Mouse (Mus musculus): ENCODE data around the gene Tmem156. TPM values are rescaled to one million over a fixed set of nuclear protein-coding genes. Genes with fewer than 3 reads are reported as not detected.

The Tmem156 gene
- polyA plus RNA-seq, 1 experiment: 0.19 TPM

DNA sequence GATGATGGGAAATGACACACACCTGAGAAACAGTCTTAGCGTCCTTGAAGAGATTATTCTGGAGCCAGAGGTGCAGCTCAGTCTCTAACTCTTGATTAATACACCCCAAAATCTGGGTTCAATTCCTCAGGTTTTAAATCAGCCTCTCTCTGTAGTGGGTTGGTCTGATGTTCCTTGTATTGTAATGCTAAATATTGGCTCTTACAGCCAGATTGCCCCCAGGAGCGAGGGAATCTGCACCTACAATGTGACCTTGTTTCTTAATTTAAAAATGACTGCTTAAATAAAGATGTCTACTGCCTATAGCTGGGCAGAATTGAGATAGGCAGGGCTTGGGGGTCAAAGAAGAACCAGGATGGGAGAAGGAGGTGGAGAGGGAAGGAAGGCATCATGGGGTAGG, 32.1 kb downstream of the Tmem156 start:
- no peak overlapping the region for H3K4me3 ChIP-seq (ENCODE audit: insufficient read depth, low read depth, low read length)
- H3K36me3 ChIP-seq (ENCODE audit: control insufficient read depth, insufficient read depth, low read length): no peaks in the 10 kb centered on the region
- no peaks in the 10 kb centered on the region for H3K4me1 ChIP-seq (ENCODE audit: control insufficient read depth, insufficient read depth, low read length)
- H3K27ac ChIP-seq (ENCODE audit: insufficient read depth, low read depth, low read length): no peak overlapping the region
- WGBS: 83% methylated on average over 2 of the region's 2 CpGs
- no peak for DNase-seq
- no peaks in the 10 kb centered on the region for H3K27me3 ChIP-seq (replicated peaks; ENCODE audit: control insufficient read depth, insufficient read depth, low read length)
- TF ChIP-seq CTCF (conservative IDR thresholded peaks at IDR 0.05; ENCODE audit: insufficient read depth, insufficient read length, low read depth, low read length) (no peak), POLR2A (IDR thresholded peaks at IDR 0.05; ENCODE audit: low read depth, low read length) (no peak)

DNA sequence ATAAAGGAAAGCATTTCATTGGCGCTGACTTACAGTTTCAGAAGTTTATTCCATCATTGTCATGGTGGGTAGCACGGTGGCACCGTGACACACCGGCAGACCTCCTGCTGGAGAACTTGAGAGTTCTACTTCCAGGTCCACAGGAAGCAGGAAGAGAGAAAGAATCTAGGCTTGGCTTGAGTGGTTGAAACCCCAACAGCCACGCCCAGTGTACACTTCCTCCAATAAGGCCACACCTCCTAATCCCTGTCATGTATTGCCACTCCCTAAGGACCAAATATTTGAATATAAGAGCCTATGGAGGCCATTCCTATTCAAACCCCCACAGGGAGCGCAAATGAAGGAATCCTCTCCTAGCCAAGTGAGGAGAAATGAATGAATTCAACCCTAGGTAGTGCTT, 34.3 kb downstream of the Tmem156 start:
- TF ChIP-seq CTCF (conservative IDR thresholded peaks at IDR 0.05; ENCODE audit: insufficient read depth, insufficient read length, low read depth, low read length) (no peak), POLR2A (IDR thresholded peaks at IDR 0.05; ENCODE audit: low read depth, low read length) (no peak)
- Histone ChIP-seq H3K4me3 (ENCODE audit: insufficient read depth, low read depth, low read length) (no peak overlapping the region), H3K4me1 (ENCODE audit: control insufficient read depth, insufficient read depth, low read length) (no peaks in the 10 kb centered on the region), H3K36me3 (ENCODE audit: control insufficient read depth, insufficient read depth, low read length) (no peaks in the 10 kb centered on the region), H3K27ac (ENCODE audit: insufficient read depth, low read depth, low read length) (no peak overlapping the region), H3K27me3 (replicated peaks; ENCODE audit: control insufficient read depth, insufficient read depth, low read length) (no peaks in the 10 kb centered on the region)
- 98% methylated on average over 6 of the region's 6 CpGs for WGBS
- no peak for DNase-seq

DNA sequence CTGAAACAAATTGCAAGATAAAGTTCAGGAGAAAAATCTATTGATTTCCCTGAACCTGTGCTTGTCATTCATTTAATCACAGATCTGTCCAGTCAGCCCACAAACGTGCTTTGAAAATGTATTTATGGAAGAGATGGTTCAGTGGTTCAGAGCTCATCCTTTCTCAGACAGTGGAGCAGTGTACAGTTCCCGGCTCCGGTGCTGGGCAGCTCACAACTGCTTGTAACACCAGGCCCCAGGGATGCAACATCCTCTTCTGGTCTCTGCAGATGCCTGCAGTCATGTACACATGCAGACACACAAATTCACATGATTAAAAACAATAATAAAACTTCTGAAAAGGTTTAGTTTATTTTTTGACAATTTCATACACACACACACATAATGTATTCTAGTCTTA, 40.4 kb downstream of the Tmem156 start:
- Histone ChIP-seq H3K4me3 (ENCODE audit: insufficient read depth, low read depth, low read length) (no peak overlapping the region), H3K27ac (ENCODE audit: insufficient read depth, low read depth, low read length) (no peak overlapping the region), H3K4me1 (ENCODE audit: control insufficient read depth, insufficient read depth, low read length) (0 out of 2 replicates have a peak, but pooled peaks cover 2% of the 10 kb centered on the region), H3K27me3 (replicated peaks; ENCODE audit: control insufficient read depth, insufficient read depth, low read length) (no peaks in the 10 kb centered on the region), H3K36me3 (ENCODE audit: control insufficient read depth, insufficient read depth, low read length) (no peaks in the 10 kb centered on the region)
- no peak for DNase-seq
- TF ChIP-seq POLR2A (IDR thresholded peaks at IDR 0.05; ENCODE audit: low read depth, low read length) (no peak), CTCF (conservative IDR thresholded peaks at IDR 0.05; ENCODE audit: insufficient read depth, insufficient read length, low read depth, low read length) (no peak)
- 76% methylated on average over 3 of the region's 3 CpGs for WGBS

DNA sequence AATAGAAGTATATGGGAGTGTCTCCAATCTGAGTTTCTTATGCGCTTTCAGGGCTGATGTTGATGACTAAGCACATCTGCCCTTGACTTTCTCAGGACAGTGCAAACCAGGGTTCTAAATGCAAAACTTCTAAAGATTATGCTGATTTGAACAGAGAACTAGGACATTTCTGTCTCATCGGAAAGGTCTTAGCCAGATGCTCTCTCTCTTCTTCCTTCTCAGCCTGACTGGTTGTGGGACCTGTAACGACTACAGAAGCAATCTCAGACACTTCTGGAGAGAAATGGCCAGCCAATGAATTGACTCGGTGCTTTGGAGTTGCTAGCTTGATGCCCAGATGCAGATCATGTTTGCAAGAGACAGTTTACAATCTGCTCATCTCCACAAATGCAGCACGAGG, 42.1 kb downstream of the Tmem156 start:
- 0 out of 2 replicates have a peak, but pooled peaks cover 2% of the 10 kb centered on the region for H3K4me1 ChIP-seq (ENCODE audit: control insufficient read depth, insufficient read depth, low read length)
- H3K36me3 ChIP-seq (ENCODE audit: control insufficient read depth, insufficient read depth, low read length): no peaks in the 10 kb centered on the region
- H3K27me3 ChIP-seq (replicated peaks; ENCODE audit: control insufficient read depth, insufficient read depth, low read length): no peaks in the 10 kb centered on the region
- DNase-seq: no peak
- WGBS: 87% methylated on average over 5 of the region's 5 CpGs
- H3K27ac ChIP-seq (ENCODE audit: insufficient read depth, low read depth, low read length): no peak overlapping the region
- no peak overlapping the region for H3K4me3 ChIP-seq (ENCODE audit: insufficient read depth, low read depth, low read length)
- no peak for TF ChIP-seq POLR2A (IDR thresholded peaks at IDR 0.05; ENCODE audit: low read depth, low read length)
- TF ChIP-seq CTCF (conservative IDR thresholded peaks at IDR 0.05; ENCODE audit: insufficient read depth, insufficient read length, low read depth, low read length): no peak

DNA sequence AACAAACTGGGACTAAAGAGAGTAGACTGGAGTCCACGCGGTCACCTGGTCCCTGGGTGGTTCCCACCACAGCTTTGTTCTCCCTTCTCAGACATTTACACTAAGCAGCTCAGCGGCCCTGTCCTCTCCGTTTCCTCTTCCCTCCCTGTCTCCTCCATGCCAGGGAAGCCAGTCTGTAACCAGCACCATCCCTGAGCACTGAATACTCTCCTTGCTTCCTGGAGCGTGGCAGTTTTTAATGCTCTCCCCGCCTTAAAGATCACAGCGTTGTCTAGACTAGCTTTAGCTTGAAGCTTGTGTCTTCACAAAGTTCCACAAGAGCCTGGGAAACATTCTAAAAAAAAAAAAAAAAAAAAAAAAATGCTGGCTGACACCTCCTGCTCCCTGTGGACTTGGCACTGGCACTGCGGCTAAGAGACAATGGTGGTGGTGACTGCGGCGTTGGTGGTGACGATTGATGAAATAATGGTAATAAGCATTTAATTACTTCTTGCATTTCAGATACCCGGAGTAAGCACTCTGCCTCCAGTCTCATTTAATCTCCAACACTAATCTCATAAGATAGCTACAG, 44.6 kb downstream of the Tmem156 start:
- no peak for DNase-seq
- H3K36me3 ChIP-seq (ENCODE audit: control insufficient read depth, insufficient read depth, low read length): no peaks in the 10 kb centered on the region
- no peak overlapping the region for H3K4me3 ChIP-seq (ENCODE audit: insufficient read depth, low read depth, low read length)
- no peak for TF ChIP-seq CTCF (conservative IDR thresholded peaks at IDR 0.05; ENCODE audit: insufficient read depth, insufficient read length, low read depth, low read length)
- no peak for TF ChIP-seq POLR2A (IDR thresholded peaks at IDR 0.05; ENCODE audit: low read depth, low read length)
- no peaks in the 10 kb centered on the region for H3K27me3 ChIP-seq (replicated peaks; ENCODE audit: control insufficient read depth, insufficient read depth, low read length)
- no peak overlapping the region for H3K27ac ChIP-seq (ENCODE audit: insufficient read depth, low read depth, low read length)
- H3K4me1 ChIP-seq (ENCODE audit: control insufficient read depth, insufficient read depth, low read length): 0 out of 2 replicates have a peak, but pooled peaks cover 2% of the 10 kb centered on the region
- whole genome bisulfite sequencing: 53% methylated on average over 12 of the region's 12 CpGs

DNA sequence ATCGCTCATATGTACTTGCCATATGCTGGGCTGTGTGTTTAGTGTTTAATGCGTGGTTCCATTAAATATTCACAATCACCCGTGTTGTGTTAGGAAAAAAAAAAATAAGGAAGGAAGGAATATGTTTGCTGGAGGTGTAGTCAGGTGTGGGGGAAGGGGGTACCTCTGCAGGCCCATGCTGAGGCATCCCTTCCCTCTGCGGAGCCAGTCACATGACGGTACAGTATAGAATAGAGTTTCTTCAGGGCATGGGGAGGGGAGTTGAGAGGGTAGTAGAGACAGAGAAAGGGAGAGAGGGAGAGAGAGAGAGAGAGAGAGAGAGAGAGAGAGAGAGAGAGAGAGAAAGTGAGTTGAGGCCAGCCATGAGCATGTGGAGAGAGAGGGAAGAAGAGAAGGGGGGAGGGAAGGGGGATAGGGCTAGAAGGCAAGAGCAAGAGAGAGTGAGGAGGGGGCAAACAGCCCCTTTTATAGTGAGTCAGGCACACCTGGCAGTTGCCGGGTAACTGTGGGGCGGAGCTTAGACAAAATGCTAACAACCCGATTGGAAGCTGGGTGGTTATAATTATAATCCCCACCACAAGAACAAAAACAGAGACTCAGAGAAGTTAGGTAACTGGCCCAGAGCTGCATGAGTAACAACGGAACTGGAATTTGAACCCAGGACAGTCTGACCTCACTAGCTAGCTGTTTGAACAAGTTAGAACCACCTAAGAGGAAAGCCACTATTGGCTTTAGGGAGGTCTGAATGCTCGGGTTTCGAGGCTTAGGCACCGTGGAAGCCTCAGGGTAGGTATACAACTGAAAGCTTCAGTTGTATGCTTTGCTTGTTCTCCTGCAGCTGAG, 45.3 kb downstream of the Tmem156 start:
- Histone ChIP-seq H3K4me1 (ENCODE audit: control insufficient read depth, insufficient read depth, low read length) (0 out of 2 replicates have a peak, but pooled peaks cover 2% of the 10 kb centered on the region), H3K4me3 (ENCODE audit: insufficient read depth, low read depth, low read length) (no peak overlapping the region), H3K36me3 (ENCODE audit: control insufficient read depth, insufficient read depth, low read length) (no peaks in the 10 kb centered on the region), H3K27ac (ENCODE audit: insufficient read depth, low read depth, low read length) (no peak overlapping the region), H3K27me3 (replicated peaks; ENCODE audit: control insufficient read depth, insufficient read depth, low read length) (no peaks in the 10 kb centered on the region)
- TF ChIP-seq POLR2A (IDR thresholded peaks at IDR 0.05; ENCODE audit: low read depth, low read length) (no peak), CTCF (conservative IDR thresholded peaks at IDR 0.05; ENCODE audit: insufficient read depth, insufficient read length, low read depth, low read length) (no peak)
- DNase-seq: no peak
- WGBS: 61% methylated on average over 12 of the region's 12 CpGs

DNA sequence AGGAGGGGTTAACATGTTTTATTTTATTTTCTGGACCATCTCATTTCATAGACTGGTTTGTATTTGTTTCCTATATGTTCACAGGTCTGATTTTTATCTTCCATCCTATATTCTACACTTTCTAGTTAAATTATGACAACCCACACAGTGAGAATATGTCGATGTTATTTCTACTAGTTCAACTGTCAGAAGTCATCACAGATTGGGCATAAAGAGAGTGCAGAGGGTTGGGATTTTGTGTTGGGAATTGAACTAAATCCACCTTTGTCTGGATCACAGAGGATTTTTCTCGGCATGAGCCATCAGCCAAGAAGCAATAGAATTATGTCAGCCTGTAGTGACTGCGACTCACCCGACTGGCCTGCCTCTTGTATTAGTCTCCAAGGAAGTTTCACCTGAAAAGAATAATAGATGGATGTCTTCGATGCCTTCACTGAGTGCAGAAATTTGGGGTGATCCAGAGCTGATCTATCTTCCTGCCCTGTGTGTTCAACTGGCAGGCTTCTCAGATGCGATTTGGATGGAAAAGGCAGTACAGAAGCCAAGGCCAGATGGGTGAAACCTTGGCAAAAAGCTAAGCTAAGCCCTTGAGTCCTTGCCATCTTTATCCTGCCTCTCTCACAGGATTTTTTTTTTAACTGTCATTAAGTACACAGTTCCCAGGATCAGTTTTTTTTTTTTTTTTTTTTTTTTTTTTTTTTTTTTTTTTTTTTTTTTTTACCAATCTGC, 46.1 kb downstream of the Tmem156 start:
- TF ChIP-seq CTCF (conservative IDR thresholded peaks at IDR 0.05; ENCODE audit: insufficient read depth, insufficient read length, low read depth, low read length): no peak
- TF ChIP-seq POLR2A (IDR thresholded peaks at IDR 0.05; ENCODE audit: low read depth, low read length): no peak
- no peak overlapping the region for H3K27ac ChIP-seq (ENCODE audit: insufficient read depth, low read depth, low read length)
- 0 out of 2 replicates have a peak, but pooled peaks cover 2% of the 10 kb centered on the region for H3K4me1 ChIP-seq (ENCODE audit: control insufficient read depth, insufficient read depth, low read length)
- H3K27me3 ChIP-seq (replicated peaks; ENCODE audit: control insufficient read depth, insufficient read depth, low read length): no peaks in the 10 kb centered on the region
- no peaks in the 10 kb centered on the region for H3K36me3 ChIP-seq (ENCODE audit: control insufficient read depth, insufficient read depth, low read length)
- no peak for DNase-seq
- no peak overlapping the region for H3K4me3 ChIP-seq (ENCODE audit: insufficient read depth, low read depth, low read length)
- 94% methylated on average over 6 of the region's 6 CpGs for WGBS
